Mouse (Mus musculus) olfactory bulb, adult 2 months (tissue): ENCODE results near the gene Ifnar2. TPM values are rescaled to one million over a fixed set of nuclear protein-coding genes. Genes with fewer than 3 reads are reported as not detected.
A peak's percentile ranks its signal among the peaks of the same experiment; 100 is the strongest.

Experiments used
- H3K27ac ChIP-seq: fragments of 200-500 bp; 2 replicates; pipeline ENCODE4 v1.5.1; 2012; ENCODE audit warnings: low read depth, low read length; ENCODE audit not compliant: insufficient read depth
- H3K4me1 ChIP-seq: fragments of 200-500 bp; 2 replicates; pipeline ENCODE4 v1.6.1; 2012; ENCODE audit warnings: low read length; ENCODE audit not compliant: control insufficient read depth, insufficient read depth
- H3K4me3 ChIP-seq: fragments of 200-500 bp; 2 replicates; pipeline ENCODE4 v1.5.1; 2012; ENCODE audit warnings: mild to moderate bottlenecking, low read depth, low read length, moderate library complexity; ENCODE audit not compliant: insufficient read depth
- CTCF ChIP-seq: fragments of 200-500 bp; IDR thresholded peaks from 2 replicates; pipeline ENCODE4 v1.5.1; 2012; ENCODE audit warnings: low read depth, mild to moderate bottlenecking, low read length, moderate library complexity; ENCODE audit not compliant: insufficient read depth
- POLR2A ChIP-seq: fragments of 200-500 bp; IDR thresholded peaks from 2 replicates; pipeline ENCODE4 v1.6.1; 2012; ENCODE audit warnings: mild to moderate bottlenecking, low read depth, low read length, moderate library complexity; ENCODE audit not compliant: insufficient read depth
- WGBS: fragments of 180-500 bp; shearing (Covaris S2); methylation state at CpG from one replicate; pipeline ENCODE4 v1.1.7; 2018; 5-methylcytosine and 5-hydroxymethylcytosine counted together
- polyA plus RNA-seq: library from polyadenylated mRNA; stranded (reverse); fragments of >200 nt; gene quantifications from 2 replicates; pipeline ENCODE4 v1.2.4, GENCODE M21; 2012; ENCODE audit warnings: low replicate concordance; ENCODE audit not compliant: missing spikeins, insufficient read depth, insufficient read length

Ifnar2 gene
- polyA plus RNA-seq: not detected in 2 replicates

DNA sequence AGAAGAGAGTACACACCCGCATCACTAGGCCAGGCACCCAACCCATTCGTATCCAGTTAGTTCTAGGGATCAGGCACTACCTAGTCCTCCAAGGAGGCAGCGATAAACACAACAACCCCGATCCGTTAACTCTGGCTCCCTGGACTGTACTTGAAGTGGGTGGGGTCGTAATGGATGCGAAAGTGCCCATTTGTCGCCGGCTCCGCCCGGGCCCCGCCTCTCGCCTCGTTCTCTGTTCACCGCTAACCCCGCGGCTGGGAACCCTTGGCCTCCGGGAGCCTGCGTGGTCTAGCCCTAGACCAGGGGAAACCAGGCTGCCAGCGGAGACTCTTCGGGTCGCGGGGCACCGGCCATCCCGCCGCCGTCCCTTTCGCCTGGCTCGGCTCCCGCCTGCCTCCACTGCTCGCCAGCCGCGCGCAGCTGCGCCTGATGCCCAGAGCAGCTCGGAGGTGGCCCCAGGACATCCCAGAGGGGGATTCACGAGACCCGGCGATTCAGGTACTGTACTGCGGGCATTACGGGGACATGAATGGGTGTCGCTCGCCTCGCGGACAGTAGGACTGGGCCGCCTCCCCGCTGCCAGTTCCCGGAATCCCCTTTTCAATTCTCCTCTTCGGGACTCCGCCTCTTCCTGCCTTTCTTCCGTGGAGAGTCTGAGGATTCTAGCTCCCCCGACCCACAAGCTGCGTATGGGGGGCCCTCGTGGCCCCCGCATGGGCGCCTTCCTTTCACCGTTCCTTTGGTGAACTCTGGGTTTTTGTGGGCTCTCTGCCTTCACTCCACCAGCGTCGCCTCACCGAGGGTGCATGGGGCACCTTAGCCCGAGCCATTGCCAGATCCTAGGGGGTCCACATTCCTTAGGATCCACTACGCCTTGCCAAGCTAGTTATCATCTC, at the start of gene Ifnar2:
Gene Ifnar2, plus strand, starts transcription at position 207 of the 896 bp plus-strand sequence.
- H3K4me3 ChIP-seq: peak within 1 kb of the TSS; percentile 78
- peak within 1 kb of the TSS; percentile 75 for H3K27ac ChIP-seq
- TF ChIP-seq CTCF (no peak), POLR2A (peak; percentile 36; the same call in 1 of the 2 replicates)
- WGBS: under 1% methylated on average over 62 of the region's 62 CpGs
- H3K4me1 ChIP-seq: peaks cover 8% of the 10 kb centered on the region

DNA sequence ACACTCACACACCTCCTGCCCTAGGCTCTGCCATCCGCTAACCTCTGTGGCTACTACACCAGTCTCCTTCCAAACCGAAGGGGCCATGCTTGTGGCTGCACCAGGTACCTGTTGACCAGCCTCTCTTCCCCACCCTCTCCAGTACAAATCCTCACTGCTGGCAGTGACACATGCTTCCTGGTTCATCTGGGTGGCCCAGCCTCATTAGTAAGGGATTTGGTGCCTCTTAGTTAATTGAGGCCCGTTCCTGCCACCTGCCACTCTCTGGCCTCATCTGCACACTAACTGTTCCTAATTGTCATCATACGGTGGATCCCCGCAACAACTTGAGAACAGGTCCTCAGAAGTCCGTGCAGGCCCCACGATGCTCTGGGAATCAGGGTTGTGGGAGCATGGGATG, 45.0 kb upstream of the Ifnar2 start:
- no peak overlapping the region for H3K4me3 ChIP-seq
- TF ChIP-seq CTCF (no peak), POLR2A (no peak)
- H3K4me1 ChIP-seq: no peaks in the 10 kb centered on the region
- 72% methylated on average over 7 of the region's 7 CpGs for WGBS
- H3K27ac ChIP-seq: no peak overlapping the region

DNA sequence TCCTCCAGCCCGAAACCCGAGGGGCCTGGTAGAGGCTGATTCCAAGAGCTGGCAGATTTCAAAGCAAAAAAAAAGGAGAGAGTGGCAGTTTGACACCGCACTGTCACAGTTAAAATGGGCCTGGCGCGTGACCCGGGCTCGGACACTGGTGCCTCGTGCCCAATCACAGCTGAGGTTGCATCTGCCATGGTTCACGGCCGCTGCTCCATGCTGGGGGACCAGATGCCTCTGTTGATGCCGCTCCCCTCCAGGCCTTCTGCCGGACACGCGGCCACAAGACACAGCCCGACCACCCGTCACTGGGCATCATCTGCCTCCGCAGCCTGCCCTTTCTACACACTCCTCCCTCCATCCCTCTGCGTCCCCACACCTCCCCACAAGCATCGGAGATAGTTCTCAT, 43.7 kb upstream of the Ifnar2 start:
- Histone ChIP-seq H3K4me3 (no peak overlapping the region), H3K4me1 (no peaks in the 10 kb centered on the region), H3K27ac (no peak overlapping the region)
- WGBS: 94% methylated on average over 19 of the region's 19 CpGs
- TF ChIP-seq POLR2A: no peak
- TF ChIP-seq CTCF: no peak

DNA sequence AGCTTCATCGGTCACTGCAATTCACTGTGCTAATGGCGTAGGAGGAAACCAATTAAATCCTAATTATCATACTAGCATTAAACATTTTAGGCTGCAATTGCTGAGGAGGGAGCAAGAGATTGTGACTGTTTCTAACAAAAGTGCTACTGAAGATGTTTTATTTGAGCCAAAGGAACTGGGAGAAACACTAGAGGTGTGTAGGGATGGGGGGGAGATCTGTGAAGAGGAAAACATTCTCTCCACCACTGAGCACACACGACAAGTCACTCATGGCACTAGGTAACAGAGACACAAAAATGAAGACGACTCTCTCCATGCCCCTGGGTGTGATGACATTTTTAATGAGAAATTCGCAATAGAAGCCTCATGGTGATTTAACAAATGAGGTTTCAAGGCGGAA, 42.1 kb upstream of the Ifnar2 start:
- WGBS: 60% methylated on average over 6 of the region's 6 CpGs
- no peak overlapping the region for H3K4me3 ChIP-seq
- H3K27ac ChIP-seq: no peak overlapping the region
- no peaks in the 10 kb centered on the region for H3K4me1 ChIP-seq
- TF ChIP-seq POLR2A (no peak), CTCF (no peak)

DNA sequence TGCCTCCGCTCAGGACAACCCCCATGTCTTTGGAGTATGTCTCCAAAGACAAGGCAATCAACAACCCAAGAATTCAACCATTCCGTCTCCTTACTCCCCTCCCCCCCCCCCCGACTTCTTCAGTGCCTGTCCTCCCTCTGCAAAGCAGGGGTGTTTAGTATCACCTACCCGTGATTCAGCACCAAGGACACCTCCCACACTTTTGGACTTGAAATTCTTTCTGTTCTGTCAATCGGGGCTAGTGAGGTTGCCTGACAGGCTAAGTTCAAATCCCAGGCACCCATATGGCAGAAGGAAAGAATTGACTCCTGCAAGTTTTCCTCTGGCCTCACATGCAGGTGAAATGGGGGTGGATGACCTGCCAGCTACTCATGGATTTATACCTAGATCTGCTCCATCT, 41.4 kb upstream of the Ifnar2 start:
- Histone ChIP-seq H3K4me3 (no peak overlapping the region), H3K27ac (no peak overlapping the region), H3K4me1 (no peaks in the 10 kb centered on the region)
- TF ChIP-seq POLR2A (no peak), CTCF (no peak)
- 62% methylated on average over 5 of the region's 5 CpGs for WGBS

DNA sequence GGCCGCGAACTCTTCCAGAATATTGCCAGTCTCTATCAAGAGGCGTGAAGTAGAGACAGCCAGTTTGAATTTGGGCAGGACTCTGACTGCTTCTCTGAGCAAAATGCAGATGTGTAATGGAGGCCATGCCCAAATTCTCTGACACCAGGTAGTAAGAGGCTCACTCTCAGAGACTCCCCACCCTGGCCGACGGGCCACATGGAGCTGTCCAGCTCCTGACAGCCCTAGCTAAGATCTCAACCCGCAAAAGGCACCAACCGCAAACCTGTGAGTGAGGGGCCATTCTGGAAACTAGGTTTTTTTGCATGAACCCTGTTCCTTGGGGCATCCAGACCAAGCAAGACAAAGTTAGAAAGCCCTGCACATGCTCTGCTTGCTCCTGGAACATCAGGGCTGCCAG, 39.7 kb upstream of the Ifnar2 start:
- TF ChIP-seq CTCF (no peak), POLR2A (no peak)
- no peak overlapping the region for H3K4me3 ChIP-seq
- 77% methylated on average over 7 of the region's 7 CpGs for WGBS
- H3K27ac ChIP-seq: no peak overlapping the region
- H3K4me1 ChIP-seq: no peaks in the 10 kb centered on the region

DNA sequence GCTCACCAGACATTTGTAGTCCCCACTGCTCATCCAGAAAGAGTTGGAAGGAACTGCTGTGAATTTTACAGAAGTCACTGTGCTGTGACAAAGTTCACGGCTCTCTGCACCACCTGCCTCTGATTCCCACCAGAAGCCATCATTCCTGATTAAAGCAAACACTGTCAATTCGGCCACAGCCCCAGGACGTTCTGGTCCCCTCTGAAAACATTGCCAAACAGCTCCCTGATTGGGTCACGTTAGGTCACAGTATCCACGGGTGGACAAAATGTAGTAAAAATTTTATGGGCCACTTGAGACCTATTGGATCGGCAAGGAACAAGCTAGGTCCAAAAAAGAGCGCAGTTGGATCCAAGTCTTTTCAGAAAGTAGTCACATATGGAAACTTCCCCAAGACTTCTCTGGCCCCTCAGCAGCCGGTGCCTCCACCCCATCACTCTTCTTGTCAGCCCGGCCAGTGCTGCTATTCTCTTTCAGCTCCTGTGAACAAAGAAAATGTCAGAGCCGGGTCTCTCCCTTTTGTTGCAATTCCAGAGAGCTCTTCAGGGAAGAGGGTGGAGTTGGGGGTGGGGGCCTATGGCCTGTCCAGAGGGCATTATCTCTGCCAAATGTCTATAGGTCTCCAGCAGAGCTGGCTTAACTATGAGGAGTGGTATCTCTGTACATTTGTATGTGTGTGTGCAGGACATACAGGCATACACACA, 38.2 kb upstream of the Ifnar2 start:
- Histone ChIP-seq H3K4me3 (no peak overlapping the region), H3K4me1 (no peaks in the 10 kb centered on the region), H3K27ac (no peak overlapping the region)
- TF ChIP-seq POLR2A: no peak
- no peak for TF ChIP-seq CTCF
- WGBS: 51% methylated on average over 10 of the region's 10 CpGs

DNA sequence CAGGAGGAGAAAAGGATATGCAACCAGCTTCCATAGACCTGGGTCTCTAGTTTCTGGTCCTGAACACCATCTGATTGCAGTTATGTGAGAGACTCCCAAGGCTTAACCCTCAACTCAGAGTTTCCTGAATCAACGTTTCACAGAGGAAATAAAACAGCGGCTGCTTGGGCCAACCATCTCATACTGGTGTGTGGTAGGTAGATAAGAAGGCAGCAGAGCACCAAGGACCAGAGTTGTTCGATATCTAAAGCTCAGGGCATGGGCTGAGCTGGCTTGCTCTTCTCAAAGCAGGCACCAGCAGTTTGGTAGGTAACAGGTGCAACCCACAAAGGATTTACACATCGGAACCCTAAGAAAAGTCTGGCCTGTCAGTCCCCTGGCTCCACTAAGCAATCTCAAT, 35.8 kb upstream of the Ifnar2 start:
- H3K4me3 ChIP-seq: no peak overlapping the region
- 91% methylated on average over 4 of the region's 4 CpGs for WGBS

DNA sequence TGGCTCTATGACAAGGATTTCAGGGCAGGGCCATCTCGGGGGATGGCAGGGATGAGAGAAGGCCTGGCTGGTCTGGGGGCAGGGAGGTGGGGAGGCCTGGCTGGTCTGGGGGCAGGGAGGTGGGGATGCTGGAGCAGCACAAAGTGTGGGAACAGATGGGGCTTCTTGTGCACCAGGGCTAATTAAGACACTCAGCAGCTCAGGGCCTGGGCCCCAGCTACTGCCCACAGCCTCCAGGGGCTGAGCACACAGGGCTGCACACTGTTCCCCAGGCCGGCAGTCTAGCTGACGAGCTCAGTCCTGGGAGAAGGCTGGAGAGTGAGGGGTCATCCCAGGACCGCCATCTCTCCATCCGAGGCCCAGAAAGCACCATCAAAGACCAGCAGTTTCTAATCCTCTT, 35.1 kb upstream of the Ifnar2 start:
- TF ChIP-seq CTCF (no peak), POLR2A (no peak)

More for the DNA sequence above, 35.8 kb upstream of the Ifnar2 start:
- Histone ChIP-seq H3K27ac (no peak overlapping the region), H3K4me1 (no peaks in the 10 kb centered on the region)
- TF ChIP-seq POLR2A (no peak), CTCF (no peak)

More for the DNA sequence above, 35.1 kb upstream of the Ifnar2 start:
- Histone ChIP-seq H3K4me1 (no peaks in the 10 kb centered on the region), H3K27ac (no peak overlapping the region), H3K4me3 (no peak overlapping the region)
- WGBS: 87% methylated on average over 5 of the region's 5 CpGs
